Mouse (Mus musculus): Measurements from ENCODE around the gene Asf1a.

DNA sequence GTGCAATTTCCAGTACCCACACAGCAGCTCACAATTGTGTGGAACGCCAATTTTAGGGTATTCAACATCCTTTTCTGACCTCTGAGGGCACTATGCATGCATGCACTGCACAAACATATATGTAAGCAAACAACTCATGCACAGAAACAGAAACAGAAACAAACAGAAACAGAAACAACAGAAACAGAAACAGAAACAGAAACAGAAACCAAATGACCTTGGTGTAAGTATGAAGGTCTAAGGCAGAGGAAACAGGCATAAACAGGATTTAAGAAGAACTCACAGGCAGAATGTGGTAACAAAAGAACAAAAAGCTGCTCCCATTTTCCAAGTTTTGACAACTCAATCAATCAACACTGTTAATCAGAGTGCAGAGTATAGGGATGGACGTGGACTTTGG is 54.1 kb downstream of the Asf1a start:
- no peak for TF ChIP-seq CTCF (IDR thresholded peaks at IDR 0.05 in 2 of 3, conservative IDR thresholded peaks at IDR 0.05 in 1 of 3; ENCODE audit: control insufficient read depth in 1 of 3, insufficient read depth in 1 of 3, low read depth in 2 of 3, low read length in 3 of 3, poor library complexity in 1 of 3, severe bottlenecking in 1 of 3)
- TF ChIP-seq ZNF384 (IDR thresholded peaks at IDR 0.05; ENCODE audit: low read depth, low read length) = no peak
- TF ChIP-seq POLR2A (IDR thresholded peaks at IDR 0.05; ENCODE audit: control insufficient read depth in 1 of 2, insufficient read depth in 1 of 2, low read depth in 1 of 2, low read length in 2 of 2, poor library complexity in 1 of 2) = no peak

Measured in MEL (cell line).